Mouse (Mus musculus) spleen, adult 2 months (tissue): ENCODE results near the gene Ccdc91.

ENCODE experiments used
- CTCF ChIP-seq: fragments of 200-500 bp; IDR thresholded peaks from 2 replicates; pipeline ENCODE4 v1.5.1; 2011; ENCODE audit warnings: mild to moderate bottlenecking, inconsistent platforms; ENCODE audit not compliant: insufficient read depth, insufficient read length, insufficient replicate concordance; ENCODE audit errors: extremely low read depth
- POLR2A ChIP-seq: fragments of 200-500 bp; IDR thresholded peaks from 2 replicates; pipeline ENCODE4 v1.6.1; 2011; ENCODE audit warnings: low read depth, low read length, inconsistent platforms

DNA sequence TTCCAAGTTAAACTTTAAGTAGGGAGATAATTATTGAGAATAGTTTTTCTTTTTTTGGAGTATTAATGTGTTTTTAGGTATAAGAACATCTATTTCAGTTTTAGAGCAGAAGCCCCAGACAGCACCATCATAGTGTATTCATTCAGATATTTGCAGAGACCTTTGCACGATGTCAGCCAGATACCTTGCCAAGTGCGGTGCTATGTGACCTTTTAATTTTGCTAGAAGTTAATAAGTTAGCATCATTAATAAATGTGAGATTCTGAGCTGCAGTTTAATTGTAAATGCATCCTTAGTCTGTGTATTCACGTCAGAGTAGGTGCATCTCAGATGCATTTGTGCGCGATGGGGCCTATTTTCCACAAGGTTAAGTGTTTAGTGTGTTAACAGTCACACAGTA is 59.3 kb downstream of the Ccdc91 start:
- TF ChIP-seq CTCF (no peak), POLR2A (no peak)
